Mouse (Mus musculus): ENCODE data around the gene Flot1. TPM values are rescaled to one million over a fixed set of nuclear protein-coding genes. Genes with fewer than 3 reads are reported as not detected.

Flot1 gene
- 119 and 134 TPM in 2 replicates for polyA plus RNA-seq (2015; fragmentation: Nextera tagmentation; extraction: Ambion mirVana)

DNA sequence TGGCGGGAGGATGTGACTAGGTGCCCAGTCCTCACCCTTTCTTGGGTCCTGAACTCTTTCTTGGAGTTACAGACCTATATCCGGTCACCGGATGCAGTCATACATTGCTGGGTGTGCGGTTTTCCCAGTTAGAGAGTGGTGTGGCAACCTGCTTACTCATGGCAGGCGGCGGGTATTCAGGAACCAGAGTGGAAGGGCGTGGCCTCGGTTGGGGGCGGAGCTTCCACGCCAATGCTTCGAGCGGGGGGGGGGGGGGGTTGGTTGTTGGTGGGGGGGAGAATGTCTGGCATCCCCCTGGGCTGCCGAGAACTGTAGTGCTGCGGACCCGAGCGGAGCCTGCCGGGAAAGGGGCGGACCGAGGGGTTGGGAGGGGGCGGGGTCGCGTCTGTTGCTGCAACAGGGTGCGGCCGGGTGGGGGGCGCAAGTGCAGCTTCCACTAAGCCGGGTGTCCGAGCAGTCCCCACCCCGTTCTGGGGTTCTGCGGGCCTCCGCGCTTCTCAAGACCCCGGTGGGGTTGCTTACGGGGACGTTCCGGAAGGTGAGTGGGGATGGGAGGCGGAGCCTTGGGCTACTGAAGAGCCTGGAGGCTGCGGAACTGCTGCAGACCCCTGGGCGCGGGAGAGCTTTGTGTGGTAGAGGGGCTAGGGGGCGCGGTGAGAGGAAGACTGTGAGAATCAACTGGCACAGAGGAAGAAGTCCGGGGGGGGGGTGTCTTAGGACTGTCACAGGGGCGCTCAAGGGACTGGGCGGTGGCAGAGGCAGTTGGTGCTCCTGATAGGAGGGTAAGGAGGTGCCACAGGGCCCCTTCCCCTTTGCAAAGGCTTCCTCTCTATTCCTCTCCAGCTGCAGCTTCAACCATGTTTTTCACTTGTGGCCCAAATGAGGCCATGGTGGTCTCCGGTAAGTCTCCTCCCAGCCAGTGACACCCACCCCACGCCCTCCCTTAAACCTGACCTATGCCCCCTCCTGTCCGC is at the start of gene Flot1:
Gene Flot1, plus strand, starts transcription at position 267 of the 974 bp plus-strand sequence.
- Histone ChIP-seq H3K36me3 (ENCODE audit: control insufficient read depth, insufficient read depth) (peaks cover 24% of the 10 kb centered on the region), H3K9me3 (replicated peaks; ENCODE audit: control insufficient read depth, low read length) (peaks cover 4% of the 10 kb centered on the region; the same call in 1 of the 2 replicates), H3K27me3 (ENCODE audit: control insufficient read depth, insufficient read depth, low read length) (no peaks in the 10 kb centered on the region), H3K4me2 (ENCODE audit: low read depth, low read length) (peak within 1 kb of the TSS; percentile 93), H3K9ac (ENCODE audit: low read length) (peak within 1 kb of the TSS; percentile 86), H3K4me1 (ENCODE audit: control insufficient read depth, insufficient read depth, low read length) (peaks cover 14% of the 10 kb centered on the region), H3K27ac (ENCODE audit: low read length) (peak within 1 kb of the TSS; percentile 95), H3K4me3 (ENCODE audit: low read length) (peak within 1 kb of the TSS; percentile 68)
- peak; percentile 87 for ATAC-seq (replicated peaks; ENCODE audit: extremely low read depth, insufficient read depth, low FRiP score)
- under 1% methylated on average over 45 of the region's 47 CpGs for WGBS

DNA sequence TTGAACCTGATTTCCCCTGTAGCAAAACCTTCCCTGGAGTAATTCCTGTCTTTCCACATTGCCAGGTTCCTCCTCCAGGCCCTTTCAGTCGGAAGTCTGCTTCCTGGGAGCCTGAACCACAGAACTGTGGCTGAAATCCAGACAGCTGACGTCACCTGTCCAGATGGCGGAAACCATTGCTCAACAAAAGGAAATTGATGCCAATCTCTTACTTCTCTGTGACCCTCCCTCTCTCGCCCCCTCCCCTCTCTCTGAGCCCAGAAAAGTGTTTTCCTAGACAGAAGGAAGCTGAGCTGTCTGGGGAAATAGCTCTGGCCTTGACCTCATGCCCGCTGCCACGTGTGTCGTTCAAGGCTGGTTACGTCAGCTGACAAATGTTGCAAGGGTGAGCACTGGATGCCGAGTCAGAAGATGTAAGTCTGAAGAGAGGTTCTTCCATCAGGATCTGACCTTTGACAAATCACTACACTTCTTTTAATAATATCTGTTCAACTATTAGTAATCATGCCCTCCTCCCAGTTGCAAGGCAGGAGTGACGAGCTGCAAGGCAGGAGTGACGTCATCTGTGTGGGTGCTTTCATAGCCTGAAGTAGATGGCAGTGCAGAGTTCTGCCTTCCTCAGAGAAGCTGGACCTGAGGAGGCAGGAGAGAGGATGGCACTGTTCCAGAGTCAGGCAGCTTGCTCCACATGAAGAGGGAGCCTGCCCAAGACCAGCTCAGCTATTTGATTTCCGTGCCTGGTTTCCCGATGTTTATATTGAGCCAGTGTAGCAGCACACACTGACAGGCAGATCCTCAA is 46.0 kb upstream of the Flot1 start:
- H3K4me2 ChIP-seq (ENCODE audit: low read depth, low read length): peak overlapping the region; percentile 9; the same call in 1 of the 2 replicates
- 33% methylated on average over 13 of the region's 13 CpGs for WGBS
- H3K4me3 ChIP-seq (ENCODE audit: low read length): no peak overlapping the region
- no peaks in the 10 kb centered on the region for H3K9me3 ChIP-seq (replicated peaks; ENCODE audit: control insufficient read depth, low read length)
- peak; percentile 37 for ATAC-seq (replicated peaks; ENCODE audit: extremely low read depth, insufficient read depth, low FRiP score)
- peak overlapping the region; percentile 67 for H3K27ac ChIP-seq (ENCODE audit: low read length)
- H3K4me1 ChIP-seq (ENCODE audit: control insufficient read depth, insufficient read depth, low read length): peaks cover 21% of the 10 kb centered on the region
- no peaks in the 10 kb centered on the region for H3K27me3 ChIP-seq (ENCODE audit: control insufficient read depth, insufficient read depth, low read length)
- no peak overlapping the region for H3K9ac ChIP-seq (ENCODE audit: low read length)
- H3K36me3 ChIP-seq (ENCODE audit: control insufficient read depth, insufficient read depth): no peaks in the 10 kb centered on the region

- Histone ChIP-seq H3K36me3 (ENCODE audit: control insufficient read depth, insufficient read depth) (no peaks in the 10 kb centered on the region), H3K27ac (ENCODE audit: low read length) (0 out of 2 replicates have a peak overlapping the region, but pooled peaks have one; percentile 28), H3K4me1 (ENCODE audit: control insufficient read depth, insufficient read depth, low read length) (peaks cover 21% of the 10 kb centered on the region), H3K4me3 (ENCODE audit: low read length) (no peak overlapping the region), H3K27me3 (ENCODE audit: control insufficient read depth, insufficient read depth, low read length) (no peaks in the 10 kb centered on the region), H3K9ac (ENCODE audit: low read length) (no peak overlapping the region), H3K9me3 (replicated peaks; ENCODE audit: control insufficient read depth, low read length) (no peaks in the 10 kb centered on the region), H3K4me2 (ENCODE audit: low read depth, low read length) (no peak overlapping the region)
- 51% methylated on average over 5 of the region's 6 CpGs for WGBS
- ATAC-seq (replicated peaks; ENCODE audit: extremely low read depth, insufficient read depth, low FRiP score): no peak
Measured at GRCm38 (mm10) chr17:35778965-35779364, 44.1 kb upstream of the Flot1 start.

DNA sequence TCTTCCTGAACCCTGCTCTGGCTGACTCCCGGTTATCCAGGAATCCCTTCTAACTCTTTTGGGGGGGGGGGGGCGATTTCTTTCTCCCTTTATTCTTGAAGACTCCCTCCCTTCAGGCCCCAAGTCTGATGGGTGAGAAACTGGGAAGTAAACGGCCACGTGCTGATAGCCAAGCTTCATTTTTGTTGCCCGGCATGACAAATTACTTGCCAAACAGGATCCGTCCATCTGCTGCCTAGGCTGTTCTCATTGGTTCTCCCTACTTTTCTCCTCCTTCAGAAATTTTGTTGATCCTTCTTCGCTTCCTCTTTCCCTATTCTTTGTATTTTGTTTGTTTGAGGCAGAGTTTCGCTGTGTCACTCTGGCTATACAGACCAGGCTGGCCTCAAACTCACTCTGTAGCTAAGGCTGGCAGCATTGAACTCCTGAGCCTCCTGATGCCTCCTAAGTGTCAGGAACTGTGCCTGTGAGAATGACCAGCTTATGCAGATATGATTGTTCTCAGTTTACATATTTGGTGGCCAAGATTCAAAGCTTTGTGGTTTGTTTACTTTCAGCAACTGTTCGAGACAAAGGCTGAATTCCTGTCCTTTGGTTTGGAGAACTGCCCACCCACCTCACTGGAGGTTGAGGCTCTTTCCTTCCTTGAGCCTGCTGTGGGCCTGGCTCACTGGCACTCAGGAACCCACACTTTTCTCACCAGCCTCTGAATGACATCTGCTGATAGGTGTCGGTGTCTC is 43.4 kb upstream of the Flot1 start:
- Histone ChIP-seq H3K36me3 (ENCODE audit: control insufficient read depth, insufficient read depth) (no peaks in the 10 kb centered on the region), H3K9ac (ENCODE audit: low read length) (no peak overlapping the region), H3K27ac (ENCODE audit: low read length) (0 out of 2 replicates have a peak overlapping the region, but pooled peaks have one; percentile 28), H3K4me2 (ENCODE audit: low read depth, low read length) (no peak overlapping the region), H3K27me3 (ENCODE audit: control insufficient read depth, insufficient read depth, low read length) (no peaks in the 10 kb centered on the region), H3K4me1 (ENCODE audit: control insufficient read depth, insufficient read depth, low read length) (peaks cover 25% of the 10 kb centered on the region), H3K4me3 (ENCODE audit: low read length) (no peak overlapping the region), H3K9me3 (replicated peaks; ENCODE audit: control insufficient read depth, low read length) (no peaks in the 10 kb centered on the region)
- WGBS: 62% methylated on average over 10 of the region's 10 CpGs
- ATAC-seq (replicated peaks; ENCODE audit: extremely low read depth, insufficient read depth, low FRiP score): no peak

GRCm38 (mm10) chr17:35780362-35780761 is 42.7 kb upstream of the Flot1 start:
- no peak overlapping the region for H3K4me3 ChIP-seq (ENCODE audit: low read length)

DNA sequence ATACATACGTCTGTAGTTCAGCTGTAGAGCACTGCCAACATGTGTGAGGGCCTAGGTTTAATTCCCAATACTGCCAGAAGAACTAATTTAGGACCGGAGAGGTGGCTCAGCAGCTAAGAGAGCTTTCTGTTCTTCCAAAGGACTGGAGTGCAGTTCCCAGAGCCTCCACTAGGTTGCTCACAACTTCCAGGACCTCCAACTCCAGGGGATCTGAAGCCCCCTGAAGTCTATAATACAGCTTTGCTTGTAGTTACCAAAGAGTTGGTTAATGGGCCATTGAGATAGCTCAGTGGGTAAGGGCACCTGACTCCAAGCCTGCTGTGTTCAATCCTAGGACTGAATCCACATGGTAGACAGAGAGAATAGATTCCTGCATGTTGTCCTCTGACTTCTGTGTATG is 40.6 kb upstream of the Flot1 start:
- ATAC-seq (replicated peaks; ENCODE audit: extremely low read depth, insufficient read depth, low FRiP score): no peak

More at GRCm38 (mm10) chr17:35780362-35780761, 42.7 kb upstream of the Flot1 start:
- Histone ChIP-seq H3K4me1 (ENCODE audit: control insufficient read depth, insufficient read depth, low read length) (peaks cover 25% of the 10 kb centered on the region), H3K9ac (ENCODE audit: low read length) (no peak overlapping the region), H3K4me2 (ENCODE audit: low read depth, low read length) (no peak overlapping the region), H3K27me3 (ENCODE audit: control insufficient read depth, insufficient read depth, low read length) (no peaks in the 10 kb centered on the region), H3K9me3 (replicated peaks; ENCODE audit: control insufficient read depth, low read length) (no peaks in the 10 kb centered on the region), H3K36me3 (ENCODE audit: control insufficient read depth, insufficient read depth) (no peaks in the 10 kb centered on the region), H3K27ac (ENCODE audit: low read length) (no peak overlapping the region)
- 90% methylated on average over 7 of the region's 7 CpGs for WGBS
- ATAC-seq (replicated peaks; ENCODE audit: extremely low read depth, insufficient read depth, low FRiP score): no peak

DNA sequence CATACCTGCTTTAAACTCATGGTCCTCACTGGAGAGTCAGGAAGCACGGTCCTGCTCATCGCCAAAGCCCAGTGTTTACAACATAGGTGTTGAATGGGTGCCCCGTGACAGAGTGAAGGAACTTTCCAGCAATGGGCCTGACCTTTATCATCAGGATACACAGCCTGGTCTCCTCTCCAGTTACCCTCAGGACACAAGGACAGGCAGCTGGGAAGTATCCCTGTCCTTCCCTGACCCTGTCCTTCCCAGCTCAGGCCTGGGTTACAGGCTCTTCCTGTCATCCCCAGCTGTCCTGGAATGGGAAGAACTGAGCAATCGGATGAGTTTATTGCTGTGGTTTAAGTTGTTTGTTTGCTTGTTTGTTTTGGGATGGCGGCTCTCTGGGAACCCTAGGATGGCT is 40.1 kb upstream of the Flot1 start:
- ATAC-seq (replicated peaks; ENCODE audit: extremely low read depth, insufficient read depth, low FRiP score): no peak
- no peaks in the 10 kb centered on the region for H3K9me3 ChIP-seq (replicated peaks; ENCODE audit: control insufficient read depth, low read length)
- 80% methylated on average over 5 of the region's 5 CpGs for WGBS
- peaks cover 17% of the 10 kb centered on the region for H3K4me1 ChIP-seq (ENCODE audit: control insufficient read depth, insufficient read depth, low read length)
- no peak overlapping the region for H3K4me3 ChIP-seq (ENCODE audit: low read length)
- no peak overlapping the region for H3K9ac ChIP-seq (ENCODE audit: low read length)
- no peak overlapping the region for H3K4me2 ChIP-seq (ENCODE audit: low read depth, low read length)
- no peak overlapping the region; the same call in 1 of the 2 replicates for H3K27ac ChIP-seq (ENCODE audit: low read length)
- H3K27me3 ChIP-seq (ENCODE audit: control insufficient read depth, insufficient read depth, low read length): no peaks in the 10 kb centered on the region
- no peaks in the 10 kb centered on the region for H3K36me3 ChIP-seq (ENCODE audit: control insufficient read depth, insufficient read depth)

More for the DNA sequence above, 40.6 kb upstream of the Flot1 start:
- Histone ChIP-seq H3K27ac (ENCODE audit: low read length) (no peak overlapping the region), H3K27me3 (ENCODE audit: control insufficient read depth, insufficient read depth, low read length) (no peaks in the 10 kb centered on the region), H3K9ac (ENCODE audit: low read length) (no peak overlapping the region), H3K36me3 (ENCODE audit: control insufficient read depth, insufficient read depth) (no peaks in the 10 kb centered on the region), H3K9me3 (replicated peaks; ENCODE audit: control insufficient read depth, low read length) (no peaks in the 10 kb centered on the region), H3K4me2 (ENCODE audit: low read depth, low read length) (no peak overlapping the region), H3K4me1 (ENCODE audit: control insufficient read depth, insufficient read depth, low read length) (peaks cover 20% of the 10 kb centered on the region), H3K4me3 (ENCODE audit: low read length) (no peak overlapping the region)
- 79% methylated on average over 2 of the region's 2 CpGs for WGBS

- Histone ChIP-seq H3K4me1 (ENCODE audit: control insufficient read depth, insufficient read depth, low read length) (peaks cover 15% of the 10 kb centered on the region), H3K9me3 (replicated peaks; ENCODE audit: control insufficient read depth, low read length) (no peaks in the 10 kb centered on the region), H3K36me3 (ENCODE audit: control insufficient read depth, insufficient read depth) (no peaks in the 10 kb centered on the region), H3K9ac (ENCODE audit: low read length) (peak overlapping the region; percentile 16; the same call in 1 of the 2 replicates), H3K4me3 (ENCODE audit: low read length) (no peak overlapping the region), H3K27me3 (ENCODE audit: control insufficient read depth, insufficient read depth, low read length) (no peaks in the 10 kb centered on the region), H3K4me2 (ENCODE audit: low read depth, low read length) (no peak overlapping the region), H3K27ac (ENCODE audit: low read length) (peak overlapping the region; percentile 84)
- ATAC-seq (replicated peaks; ENCODE audit: extremely low read depth, insufficient read depth, low FRiP score): peak; percentile 59
- 68% methylated on average over 6 of the region's 6 CpGs for WGBS
Measured at GRCm38 (mm10) chr17:35783944-35784343, 39.1 kb upstream of the Flot1 start.

All from heart, embryonic 16.5 days (tissue).